Mouse (Mus musculus) urinary bladder, adult 18-20 months (tissue): ENCODE data around the gene Ptprn.
"Not testable (repeated sequence)": the region's sequence is repeated elsewhere in the genome, so short reads cannot be mapped to it uniquely, and the experiment has no call there.

Source experiments
- DNase-seq, 2 experiments: peaks; one replicate each; pipeline ENCODE4 v3.0.0; 2022; ENCODE audit warnings: low spot score in 2 of 2, mixed read lengths in 2 of 2

The Ptprn gene

DNA sequence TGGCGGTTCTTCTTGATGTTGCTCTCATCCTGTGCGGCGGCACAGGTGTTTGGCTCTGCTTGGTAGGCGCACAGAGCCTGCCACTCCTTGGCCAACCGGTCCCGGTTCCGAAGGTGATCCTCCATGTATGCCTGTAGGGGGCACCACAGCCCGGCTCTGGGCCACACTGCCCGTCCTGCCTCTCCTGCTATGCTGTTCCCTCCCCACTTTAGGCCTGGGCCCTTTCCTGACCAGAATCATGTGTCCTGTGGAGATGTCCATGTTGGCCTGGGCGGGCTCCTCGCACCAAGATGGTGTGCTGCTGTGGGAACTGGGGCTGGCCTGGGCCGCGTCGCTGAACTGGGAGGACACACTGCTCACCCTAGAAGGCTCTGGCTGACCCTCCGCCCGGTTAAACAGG lies 11.3 kb downstream of the Ptprn start:
- no peak for DNase-seq

- DNase-seq: no peak
Observed at GRCm38 (mm10) chr1:75252308-75252707, 12.0 kb downstream of the Ptprn start.

DNA sequence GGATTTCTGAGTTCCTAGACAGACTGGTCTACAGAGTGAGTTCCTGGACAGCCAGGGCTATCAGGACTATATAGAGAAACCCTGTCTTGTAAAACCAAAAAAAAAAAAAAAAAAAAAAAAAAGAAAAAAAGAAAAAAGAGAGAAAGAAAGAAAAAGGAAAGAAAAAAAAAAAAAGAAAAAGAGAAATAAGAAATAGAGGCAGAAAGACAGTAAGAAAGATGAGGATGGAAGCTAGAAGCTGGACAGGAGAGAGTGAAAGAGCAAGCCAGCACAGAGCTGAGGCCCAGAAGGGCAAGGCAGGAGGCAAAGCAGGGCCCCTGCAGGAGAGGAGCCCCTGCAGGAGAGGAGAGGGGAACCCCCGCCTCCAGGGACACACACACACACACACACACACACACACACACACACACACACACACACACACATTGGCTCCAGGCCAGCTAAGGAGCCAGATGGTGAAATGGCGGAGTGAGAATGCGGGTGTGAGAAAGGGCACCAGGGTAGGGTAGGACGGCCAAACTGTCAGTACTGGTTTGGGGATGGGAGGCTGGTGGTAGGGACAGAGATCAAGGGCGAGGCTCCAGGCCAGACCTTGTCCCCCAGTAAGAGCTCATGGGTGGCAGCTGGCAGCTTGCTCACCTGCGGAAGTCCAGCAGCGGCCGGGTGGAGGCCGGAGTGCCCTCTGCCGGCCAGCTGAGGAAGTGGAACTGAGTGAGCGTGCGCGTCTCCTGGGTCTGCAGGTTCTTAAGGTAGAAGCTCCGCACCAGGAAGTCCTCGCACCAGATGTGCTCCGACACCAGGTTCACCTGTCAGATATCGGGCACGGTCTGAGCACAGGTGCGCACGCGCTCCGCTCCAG lies 13.0 kb downstream of the Ptprn start:
- peak; percentile 74 to 81 for DNase-seq

DNA sequence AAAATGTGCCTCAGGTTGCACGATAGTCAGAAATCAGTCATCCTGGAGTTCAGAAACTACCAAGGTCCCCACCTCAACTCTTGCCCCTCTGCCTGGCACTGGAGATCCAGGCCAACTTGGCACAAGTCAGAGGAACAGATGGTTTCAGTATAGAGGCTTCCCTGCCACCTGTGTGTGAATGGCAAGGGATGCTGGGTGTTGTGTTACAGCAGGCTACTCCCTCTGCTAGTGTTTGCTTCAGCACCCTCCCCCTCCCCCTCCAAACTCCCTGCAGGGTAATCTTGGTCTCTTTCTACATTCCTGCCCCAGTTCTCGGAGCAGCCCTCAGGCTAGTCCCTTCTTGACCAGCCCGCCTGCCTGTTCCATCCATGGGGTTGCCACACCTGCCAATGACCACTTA lies 13.8 kb downstream of the Ptprn start:
- DNase-seq: no peak

GRCm38 (mm10) chr1:75248041-75248772 lies 16.1 kb downstream of the Ptprn start:
- DNase-seq: peak in 1 of 2 experiments; percentile 65

GRCm38 (mm10) chr1:75247071-75247930 lies 17.0 kb downstream of the Ptprn start:
- no peak for DNase-seq

DNA sequence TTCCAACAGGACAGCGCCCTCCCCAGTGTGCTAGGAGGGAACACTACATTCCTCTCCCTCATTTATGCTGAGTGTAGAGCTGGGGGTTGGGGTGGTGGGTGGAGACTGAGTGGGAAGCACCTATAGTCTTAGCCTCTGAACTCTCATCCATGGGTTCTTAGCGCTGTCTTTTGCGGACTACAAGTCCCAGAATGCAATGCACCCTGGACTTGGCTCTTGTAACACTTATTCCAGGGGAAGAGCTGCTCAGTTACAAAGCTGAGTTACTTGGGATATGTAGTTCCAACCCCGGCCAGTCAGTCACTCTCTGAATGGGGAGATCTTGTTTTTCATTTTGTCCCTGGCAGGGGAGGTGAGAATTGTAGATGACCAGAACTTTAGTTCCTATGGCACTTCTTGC lies 19.5 kb downstream of the Ptprn start:
- no peak for DNase-seq

DNA sequence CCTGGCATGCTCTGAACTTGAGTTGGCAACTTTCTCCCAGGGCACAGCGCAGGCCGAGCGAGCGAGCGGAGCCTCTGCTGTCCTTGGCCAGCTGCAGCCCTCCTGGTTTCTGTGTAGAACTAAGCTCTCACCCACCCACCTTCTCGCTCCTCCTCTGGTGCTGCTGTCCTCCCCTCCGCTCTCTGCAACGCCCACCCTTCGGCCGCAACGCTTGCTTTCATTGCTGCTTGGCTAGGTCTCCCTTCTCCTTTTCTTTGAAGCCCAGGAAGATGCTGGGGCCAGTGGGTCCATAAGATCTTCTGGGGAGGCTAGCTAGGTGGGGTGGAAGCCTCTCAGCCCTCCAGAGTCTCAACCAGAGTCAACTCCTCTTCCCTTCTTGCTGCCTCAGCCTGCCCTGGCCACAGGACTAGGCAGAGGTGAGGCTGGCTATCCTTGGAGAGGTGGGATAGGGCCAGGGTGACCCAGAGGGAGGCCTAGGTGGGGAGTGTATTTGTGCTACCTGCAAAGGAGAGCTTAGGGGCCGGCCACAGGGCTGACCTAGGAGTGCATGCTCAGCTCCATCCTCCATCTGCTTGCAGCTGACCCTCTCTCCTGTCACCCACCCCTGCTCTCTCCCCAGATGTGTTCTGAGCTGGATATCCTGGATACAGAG lies 20.0 kb downstream of the Ptprn start:
- no peak for DNase-seq

- no peak for DNase-seq
Observed at GRCm38 (mm10) chr1:75243411-75243810, 20.9 kb downstream of the Ptprn start.

GRCm38 (mm10) chr1:75239591-75239990 lies 24.7 kb downstream of the Ptprn start:
- no peak for DNase-seq

DNA sequence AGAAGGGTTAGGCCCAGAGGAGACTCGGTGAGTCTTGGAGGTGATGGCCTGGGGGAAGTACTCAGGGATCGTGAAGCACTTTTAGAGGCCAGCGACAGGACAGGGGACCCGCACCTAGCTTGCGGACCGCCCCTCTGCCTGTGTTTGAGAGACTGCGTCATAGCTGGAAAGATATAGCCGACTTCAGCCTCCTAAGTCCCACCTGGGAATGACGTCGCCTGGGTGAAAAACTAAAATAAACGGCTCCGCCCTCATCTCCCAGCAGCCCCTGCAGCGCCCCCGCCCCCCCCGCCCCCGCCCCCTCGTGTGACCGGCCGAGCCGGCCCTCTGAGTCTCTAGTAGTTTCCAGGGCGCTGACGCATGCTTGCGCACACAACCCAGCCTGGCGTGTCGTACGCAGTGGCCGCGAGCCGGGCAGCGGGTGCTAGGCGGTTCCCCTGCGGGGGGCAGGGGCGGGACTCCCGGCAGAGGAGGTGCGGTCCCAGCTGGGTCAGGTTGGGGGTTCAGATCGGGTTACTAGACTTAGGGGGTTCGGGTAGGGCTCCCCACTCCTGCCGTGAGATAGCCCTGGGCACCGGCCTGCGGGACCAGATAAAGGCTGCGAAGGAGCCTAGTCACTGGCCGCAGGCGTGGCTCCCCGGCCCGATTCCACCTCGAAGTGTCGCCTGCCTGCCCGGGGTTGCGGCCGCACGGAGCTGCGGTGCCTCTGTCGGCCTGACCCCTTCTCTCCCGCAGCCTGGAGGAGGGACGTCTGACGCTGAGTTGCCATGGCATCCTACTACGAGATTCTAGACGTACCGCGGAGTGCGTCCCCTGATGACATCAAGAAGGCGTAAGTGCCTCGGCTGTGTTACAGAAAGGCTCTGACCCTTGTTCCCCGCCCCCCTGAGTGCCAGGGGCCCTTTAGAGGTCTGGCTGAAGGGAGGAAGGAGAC lies 27.9 kb downstream of the Ptprn start, which contains the start of gene Dnajb2:
Gene Dnajb2 (plus strand): TSS at position 290 of the 934 bp plus-strand sequence.
- peak; percentile 83 to 87 for DNase-seq

DNA sequence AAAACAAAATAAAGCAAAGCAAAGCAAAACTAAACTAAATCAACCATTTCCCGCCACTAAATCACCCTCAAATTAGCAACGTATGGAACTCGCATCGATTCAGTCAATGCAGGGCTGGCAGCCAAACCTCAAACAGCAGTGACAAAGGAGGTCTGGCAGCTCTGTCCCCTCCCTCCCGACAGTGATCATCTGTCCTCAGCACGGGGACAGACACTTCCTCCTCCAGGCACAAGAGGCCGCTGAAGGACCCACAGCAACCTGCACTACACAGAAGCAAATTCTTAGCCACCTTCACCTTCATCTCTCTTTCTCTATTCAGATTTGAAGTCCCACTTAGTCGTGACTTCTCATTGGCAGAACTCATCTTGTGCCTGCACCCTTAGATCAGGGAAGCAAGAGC lies 29.7 kb downstream of the Ptprn start:
- DNase-seq: no peak

DNA sequence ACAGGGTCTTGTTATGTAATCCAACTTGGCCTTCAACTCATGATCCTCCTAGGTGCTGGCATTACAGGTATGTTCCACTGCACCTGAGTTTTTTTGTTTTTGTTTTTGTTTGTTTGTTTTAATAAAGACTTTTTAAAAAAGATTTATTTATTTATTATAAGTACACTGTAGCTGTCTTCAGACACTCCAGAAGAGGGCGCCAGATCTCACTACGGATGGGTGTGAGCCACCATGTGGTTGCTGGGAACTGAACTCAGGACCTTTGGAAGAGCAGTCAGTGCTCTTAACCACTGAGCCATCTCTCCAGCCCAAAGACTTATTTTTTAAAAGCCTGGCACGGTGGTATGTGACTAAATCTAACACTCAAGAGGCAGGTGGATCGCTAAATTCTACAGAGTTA lies 31.8 kb downstream of the Ptprn start:
- DNase-seq: not testable (repeated sequence)

- no peak for DNase-seq
Observed at GRCm38 (mm10) chr1:75231664-75232152, 32.6 kb downstream of the Ptprn start, which contains the start of gene A630095N17Rik. TSS of gene A630095N17Rik (minus strand) at chr1:75232102.

- DNase-seq: no peak
Observed at GRCm38 (mm10) chr1:75231224-75231623, 33.1 kb downstream of the Ptprn start.

DNA sequence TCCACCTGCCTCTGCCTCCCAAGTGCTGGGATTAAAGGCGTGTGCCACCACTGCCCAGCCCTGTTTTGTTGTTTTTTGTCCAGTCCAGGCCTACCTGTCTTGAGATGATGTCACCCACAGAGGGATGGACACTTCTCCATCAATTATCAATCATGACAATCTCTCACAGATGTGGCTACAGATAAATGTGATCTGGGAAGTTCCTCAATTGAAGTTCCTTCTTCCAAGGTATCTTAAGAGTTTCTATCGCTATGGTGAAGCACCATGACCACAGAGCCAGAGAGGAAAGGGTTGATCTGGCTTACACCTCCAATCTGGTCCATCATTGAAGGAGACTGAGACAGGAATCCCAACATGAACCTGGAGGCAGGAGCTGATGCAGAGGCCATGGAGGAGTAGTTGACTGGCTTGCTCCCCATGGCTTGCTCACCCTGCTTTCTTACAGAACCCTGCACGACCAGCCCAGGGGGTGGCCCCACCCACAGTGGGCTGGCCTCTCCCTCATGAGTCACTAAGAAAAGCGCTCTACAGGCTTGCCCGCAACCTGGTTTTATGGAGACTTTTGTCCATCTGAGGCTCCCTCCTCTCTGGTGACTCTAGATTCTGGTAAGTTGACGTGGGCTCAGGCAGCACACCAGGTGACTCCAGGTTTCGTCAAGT lies 33.8 kb downstream of the Ptprn start:
- DNase-seq: no peak

GRCm38 (mm10) chr1:75229158-75229557 lies 35.1 kb downstream of the Ptprn start:
- no peak for DNase-seq

- no peak for DNase-seq
Observed at GRCm38 (mm10) chr1:75227653-75228052, 36.6 kb downstream of the Ptprn start.

DNA sequence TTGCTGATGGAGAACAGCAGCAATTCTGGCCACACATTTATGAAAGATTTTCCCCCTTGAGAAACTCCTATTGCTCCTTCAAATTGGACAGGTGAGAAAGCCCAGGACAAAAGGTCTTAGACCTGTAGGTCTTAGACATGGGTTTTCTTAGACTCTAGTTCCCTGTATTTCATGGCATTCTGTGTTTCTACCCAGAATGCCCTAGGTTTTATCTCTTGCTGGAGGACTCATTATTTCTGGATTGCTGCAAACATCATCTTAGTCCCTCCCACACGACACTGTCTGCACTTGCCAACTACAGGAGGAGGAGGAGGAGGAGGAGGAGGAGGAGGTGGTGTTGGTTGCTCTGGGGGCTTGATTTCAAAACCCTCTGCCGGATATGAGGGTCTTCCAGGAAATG lies 38.2 kb downstream of the Ptprn start:
- no peak for DNase-seq
